Mouse (Mus musculus) thymus, postnatal 25 days (tissue): ENCODE data around the gene Rnf40.
A peak's percentile ranks its signal among the peaks of the same experiment; 100 is the strongest.
"Not testable (repeated sequence)": the region's sequence is repeated elsewhere in the genome, so short reads cannot be mapped to it uniquely, and the experiment has no call there.

Experiments used
- DNase-seq: peaks from one replicate; pipeline ENCODE4 v3.0.0; 2022

Rnf40 gene

DNA sequence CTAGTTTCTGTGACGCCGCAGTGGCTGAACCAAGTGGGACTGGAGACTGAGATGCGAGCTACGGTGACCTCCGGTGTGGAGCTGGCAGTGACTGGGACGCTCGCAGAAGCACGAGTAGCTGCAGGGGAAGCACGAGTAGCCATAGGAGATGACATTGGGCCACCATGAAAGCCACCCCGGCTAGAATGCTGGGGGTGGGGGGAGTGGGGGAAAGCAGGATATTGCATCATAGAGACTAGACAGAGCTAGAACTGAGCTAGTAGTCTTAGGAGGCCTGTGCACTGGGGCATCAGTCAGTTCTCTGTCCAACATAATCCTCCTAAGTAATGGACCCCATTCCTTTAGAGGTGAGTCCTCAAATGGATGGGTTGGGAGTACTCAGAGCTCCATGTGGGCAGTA lies 15.7 kb downstream of the Rnf40 start:
- no peak for DNase-seq

DNA sequence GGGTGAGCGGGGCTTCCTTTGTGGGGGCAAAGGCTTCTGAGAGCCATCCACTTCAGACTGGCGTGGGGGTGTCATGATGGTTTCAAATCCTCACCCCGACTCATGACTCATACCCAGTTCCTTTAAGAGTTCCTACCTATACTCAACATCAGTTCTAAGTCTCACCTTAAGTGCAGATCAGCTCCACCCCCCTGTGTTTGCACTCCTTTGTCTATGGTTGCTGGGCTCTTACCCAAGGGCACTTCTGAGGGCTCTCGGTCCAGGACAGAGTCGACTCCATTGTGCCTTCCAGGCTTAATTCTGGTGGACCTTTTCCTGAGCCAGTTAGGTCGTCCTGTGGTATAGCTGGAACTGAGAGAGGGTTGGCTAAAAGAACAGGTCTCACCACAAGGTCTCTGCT lies 18.6 kb downstream of the Rnf40 start:
- DNase-seq, result no peak

- no peak for DNase-seq
Measured at GRCm38 (mm10) chr7:127611011-127611410, 22.4 kb downstream of the Rnf40 start.

- DNase-seq, result no peak
Measured at GRCm38 (mm10) chr7:127611561-127611960, 23.0 kb downstream of the Rnf40 start.

GRCm38 (mm10) chr7:127613501-127613900 lies 24.9 kb downstream of the Rnf40 start:
- DNase-seq, result no peak

DNA sequence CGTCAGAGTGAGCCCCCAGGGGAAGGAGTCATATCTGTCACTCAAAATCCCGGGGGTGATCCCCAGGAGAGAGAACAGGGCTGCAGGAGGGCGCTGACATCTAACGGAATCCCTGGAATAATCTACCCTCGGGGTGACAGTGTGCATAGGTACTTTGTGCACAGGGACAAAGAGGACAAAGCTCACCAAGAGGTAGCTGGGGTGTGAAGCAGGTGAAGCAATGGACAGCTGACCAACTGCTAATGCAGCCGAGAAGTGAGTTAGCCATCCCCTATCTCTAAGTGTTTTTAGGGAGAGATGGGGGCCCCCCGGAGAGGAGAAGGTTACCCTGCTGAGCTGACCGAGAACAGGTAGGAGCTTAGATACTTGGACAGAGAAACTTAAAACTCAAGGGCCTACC lies 25.5 kb downstream of the Rnf40 start:
- no peak for DNase-seq

- peak; percentile 61 for DNase-seq
Measured at GRCm38 (mm10) chr7:127614511-127614890, 25.9 kb downstream of the Rnf40 start.

DNA sequence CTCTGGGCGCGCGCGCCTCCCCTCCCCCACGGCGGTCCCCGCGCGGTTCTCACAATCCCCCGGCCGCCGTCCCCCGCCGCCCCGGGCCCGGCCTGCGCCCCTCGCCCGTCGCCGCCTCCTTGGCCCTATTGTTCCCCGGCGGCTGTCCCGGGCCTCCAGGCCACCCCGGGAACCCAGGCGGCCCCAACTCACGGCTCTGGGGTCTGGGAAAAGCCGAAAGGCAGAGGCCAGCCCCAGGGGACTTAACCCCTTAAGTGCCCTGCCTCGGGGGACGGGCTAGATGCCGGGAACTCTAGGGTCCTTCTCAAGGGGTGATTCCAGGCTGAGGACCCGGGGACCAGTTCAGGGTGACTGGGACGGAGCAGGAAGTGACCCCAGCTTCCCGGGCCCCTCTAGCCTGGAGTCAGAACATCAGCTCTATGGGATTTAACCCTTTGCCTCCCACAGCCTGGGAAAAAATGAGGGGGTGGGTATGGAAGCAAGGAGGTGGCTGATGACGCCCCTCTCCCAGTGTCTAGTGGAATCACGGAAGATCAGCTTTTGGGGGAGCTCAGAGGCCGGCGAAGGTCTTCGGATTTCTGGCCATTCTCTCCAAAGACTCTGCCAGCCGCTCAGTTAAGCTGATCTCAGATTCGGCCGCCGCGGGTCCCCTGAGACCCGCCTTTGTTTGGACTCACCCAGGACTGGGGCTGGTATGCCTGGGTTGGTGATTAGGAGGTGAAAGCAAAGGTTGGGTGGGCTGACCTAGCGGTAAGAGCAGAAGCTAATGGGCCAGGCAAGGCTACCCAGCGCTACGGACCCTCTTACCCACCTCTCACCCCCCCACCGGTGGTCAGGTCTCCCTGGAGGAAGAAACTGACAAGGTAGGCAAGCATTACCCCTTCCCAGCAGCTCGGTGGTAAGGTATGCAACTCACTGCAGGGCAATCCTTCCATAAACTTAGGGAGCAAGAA lies 26.6 kb downstream of the Rnf40 start, which contains the start of gene Zfp629:
TSS of gene Zfp629 (minus strand) at position 907 of the 953 bp plus-strand sequence.
- DNase-seq, result peak; percentile 69

GRCm38 (mm10) chr7:127616336-127616735 lies 27.8 kb downstream of the Rnf40 start:
- DNase-seq, result peak; percentile 57

DNA sequence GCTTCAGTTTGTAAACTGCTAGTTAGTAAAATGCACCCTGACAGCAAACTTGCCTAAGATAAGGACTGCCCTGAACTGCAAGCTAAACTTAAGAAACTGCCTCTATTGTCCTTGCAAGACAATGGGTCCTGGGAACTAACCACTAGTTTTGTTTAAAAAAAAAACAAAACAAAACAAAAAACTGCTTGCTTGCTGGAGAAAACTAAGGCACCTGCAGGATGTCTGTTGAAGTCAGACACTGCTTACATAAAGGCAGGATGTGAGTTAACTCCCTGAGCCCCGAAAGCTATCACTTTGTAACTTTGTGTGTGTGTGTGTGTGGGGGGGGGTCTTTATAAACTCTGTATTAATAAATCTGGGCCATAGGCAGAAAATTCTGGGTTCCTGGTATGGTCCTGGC lies 28.3 kb downstream of the Rnf40 start:
- peak; percentile 35 for DNase-seq

GRCm38 (mm10) chr7:127617962-127618361 lies 29.4 kb downstream of the Rnf40 start:
- peak; percentile 65 for DNase-seq

GRCm38 (mm10) chr7:127618402-127618801 lies 29.8 kb downstream of the Rnf40 start:
- DNase-seq, result not testable (repeated sequence)

DNA sequence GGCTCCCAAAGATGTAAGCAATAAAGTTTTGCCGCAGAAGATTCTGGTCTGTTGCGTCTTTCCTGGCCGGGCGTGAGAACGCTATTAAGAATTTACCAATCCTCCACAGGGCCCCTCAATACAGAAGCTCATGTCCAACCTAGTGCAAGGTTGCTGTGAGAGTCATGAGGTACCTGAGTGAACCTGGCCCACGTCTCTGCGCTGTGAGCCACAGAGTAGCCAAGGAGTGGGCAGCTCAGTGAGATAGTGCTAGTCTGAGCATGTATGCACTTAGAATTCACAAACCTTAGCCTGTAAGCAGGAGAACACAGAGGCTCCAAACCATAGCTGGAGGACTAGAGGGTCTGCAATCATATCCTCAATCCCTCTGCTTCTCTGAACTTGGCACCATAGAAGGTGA lies 37.5 kb downstream of the Rnf40 start:
- no peak for DNase-seq

- no peak for DNase-seq
Measured at GRCm38 (mm10) chr7:127626471-127626870, 37.9 kb downstream of the Rnf40 start.

- DNase-seq, result peak; percentile 34
Measured at GRCm38 (mm10) chr7:127628646-127629045, 40.1 kb downstream of the Rnf40 start.

DNA sequence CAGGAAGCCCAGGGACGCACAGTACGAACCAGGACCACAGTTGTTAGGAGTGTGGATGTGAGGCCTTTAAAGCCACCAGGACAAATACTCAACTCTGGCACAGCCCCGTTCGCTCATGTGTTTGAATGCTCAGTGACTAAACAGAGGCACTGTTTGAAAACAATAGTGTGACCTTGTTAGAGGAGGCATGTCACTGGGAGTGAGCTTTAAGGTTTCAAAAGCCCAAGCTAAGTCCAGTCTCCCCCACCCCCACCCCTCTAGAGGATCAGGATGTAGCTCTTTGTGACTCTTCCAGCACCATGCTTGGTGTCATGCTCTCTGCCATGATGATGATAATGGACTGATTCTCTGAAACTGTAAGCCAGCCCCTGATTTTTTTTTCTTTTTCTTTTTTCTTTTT lies 42.8 kb downstream of the Rnf40 start:
- DNase-seq, result no peak

DNA sequence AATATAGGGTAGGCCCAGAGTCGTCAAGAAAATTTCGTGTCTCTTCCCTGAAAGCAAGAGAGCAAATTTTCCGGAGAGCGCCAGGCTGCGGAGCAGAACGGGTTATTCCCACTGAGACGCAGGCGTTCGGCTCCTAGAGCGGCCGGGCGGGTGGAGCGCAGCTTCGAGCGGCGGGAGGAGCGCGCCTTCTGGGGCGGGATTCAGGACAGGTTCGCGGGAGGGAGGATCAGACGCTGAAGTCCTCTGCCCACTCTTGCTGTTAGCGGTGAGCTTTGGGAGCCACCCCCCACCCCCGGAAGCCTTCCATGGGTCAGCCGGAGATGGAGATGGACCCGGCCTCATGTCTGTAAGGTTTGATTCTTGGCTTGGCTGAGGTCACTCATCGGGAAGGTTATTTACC lies 48.4 kb downstream of the Rnf40 start:
- DNase-seq, result no peak

DNA sequence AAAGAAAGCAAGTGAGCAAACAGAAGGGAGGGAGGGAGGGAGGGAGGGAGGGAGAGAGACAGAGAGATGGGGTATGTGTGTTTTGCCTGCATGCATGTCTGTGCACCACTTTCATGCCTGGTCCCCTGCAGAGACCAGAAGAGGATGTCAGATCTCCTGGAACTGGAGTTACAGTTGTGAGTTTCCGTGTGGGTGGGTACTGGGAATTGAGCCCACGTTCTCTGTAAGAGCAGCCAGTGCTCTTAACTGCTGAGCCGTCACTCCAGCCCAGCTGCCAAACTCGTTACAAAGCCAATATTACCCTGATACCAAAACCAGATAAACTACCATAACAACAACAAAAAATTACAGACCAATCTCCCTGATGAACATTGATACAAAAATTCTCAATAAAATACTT lies 52.7 kb downstream of the Rnf40 start:
- DNase-seq, result no peak

GRCm38 (mm10) chr7:127642254-127642653 lies 53.7 kb downstream of the Rnf40 start:
- DNase-seq, result no peak

GRCm38 (mm10) chr7:127646363-127646762 lies 57.8 kb downstream of the Rnf40 start:
- no peak for DNase-seq

GRCm38 (mm10) chr7:127647576-127647975 lies 59.0 kb downstream of the Rnf40 start:
- not testable (repeated sequence) for DNase-seq

GRCm38 (mm10) chr7:127648516-127649201 lies 60.1 kb downstream of the Rnf40 start:
- DNase-seq, result no peak

DNA sequence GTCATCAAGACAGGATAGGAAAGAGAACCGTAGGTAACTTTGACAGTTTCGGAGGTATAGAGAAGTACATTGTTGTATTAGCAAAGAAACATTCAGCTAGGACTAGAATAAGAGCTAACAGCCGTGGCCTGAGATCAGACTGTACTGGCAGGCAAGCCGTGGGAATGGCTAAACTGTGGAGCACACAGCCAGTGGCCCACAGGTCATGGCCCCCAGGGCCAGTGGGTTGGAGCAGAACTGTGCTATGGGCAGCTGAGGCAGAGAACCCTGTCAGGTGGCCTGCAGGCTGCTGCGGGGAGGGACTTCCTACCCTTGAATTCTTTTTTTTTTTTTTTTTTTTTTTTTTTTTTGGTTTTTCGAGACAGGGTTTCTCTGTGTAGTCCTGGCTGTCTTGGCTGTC lies 60.6 kb downstream of the Rnf40 start:
- DNase-seq, result no peak

- no peak for DNase-seq
Measured at GRCm38 (mm10) chr7:127651624-127652023, 63.1 kb downstream of the Rnf40 start.
